Mouse (Mus musculus): ENCODE data around the gene Got1. TPM values are rescaled to one million over a fixed set of nuclear protein-coding genes. Genes with fewer than 3 reads are reported as not detected.

Got1 gene
- polyA plus RNA-seq, 1 experiment: 21.7 TPM

DNA sequence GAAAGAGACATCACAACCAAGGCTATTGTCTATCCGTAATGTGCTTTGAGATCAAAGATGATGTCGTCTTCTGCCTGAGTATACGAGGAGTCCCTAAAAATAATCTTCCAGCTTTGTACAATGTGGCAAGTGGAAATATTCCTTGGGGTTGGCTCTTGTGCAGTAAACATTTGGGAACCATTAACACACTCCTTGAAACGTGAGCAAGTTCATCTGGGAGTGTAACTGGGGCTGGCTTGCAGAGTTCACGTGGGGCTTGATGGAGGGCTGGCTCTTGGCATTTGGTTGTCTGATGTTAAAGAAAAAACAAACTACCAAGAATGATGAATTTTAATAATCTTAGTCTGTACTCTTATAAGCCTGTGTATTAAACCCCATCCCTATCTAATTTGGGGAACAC, 45.0 kb downstream of the Got1 start:
- H3K4me1 ChIP-seq (ENCODE audit: control insufficient read depth, insufficient read depth, insufficient read length, low read length): no peaks in the 10 kb centered on the region
- H3K4me3 ChIP-seq (ENCODE audit: insufficient read depth, low read depth, low read length): no peak overlapping the region
- no peak overlapping the region for H3K27ac ChIP-seq (replicated peaks; ENCODE audit: low read depth, low read length)

DNA sequence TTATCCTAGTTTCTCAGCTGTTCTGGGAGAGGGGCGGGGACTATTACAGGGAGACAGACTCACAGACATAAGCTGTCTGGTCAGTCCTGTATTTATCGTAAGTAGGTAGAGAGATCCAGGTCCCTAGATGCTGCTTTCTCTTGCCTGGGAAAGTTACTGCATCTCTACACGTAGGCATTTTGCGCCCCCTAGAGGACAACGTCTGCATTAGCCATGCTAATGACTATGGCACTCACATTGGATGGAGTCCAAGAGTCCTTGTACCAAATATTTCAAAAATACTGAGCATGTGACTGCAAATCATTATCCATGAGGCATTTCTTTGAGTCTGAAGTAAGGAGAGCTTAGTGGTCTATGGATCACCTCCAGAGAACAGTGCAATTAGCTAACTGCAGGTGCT, 45.5 kb downstream of the Got1 start:
- Histone ChIP-seq H3K4me3 (ENCODE audit: insufficient read depth, low read depth, low read length) (no peak overlapping the region), H3K4me1 (ENCODE audit: control insufficient read depth, insufficient read depth, insufficient read length, low read length) (no peaks in the 10 kb centered on the region), H3K27ac (replicated peaks; ENCODE audit: low read depth, low read length) (no peak overlapping the region)

DNA sequence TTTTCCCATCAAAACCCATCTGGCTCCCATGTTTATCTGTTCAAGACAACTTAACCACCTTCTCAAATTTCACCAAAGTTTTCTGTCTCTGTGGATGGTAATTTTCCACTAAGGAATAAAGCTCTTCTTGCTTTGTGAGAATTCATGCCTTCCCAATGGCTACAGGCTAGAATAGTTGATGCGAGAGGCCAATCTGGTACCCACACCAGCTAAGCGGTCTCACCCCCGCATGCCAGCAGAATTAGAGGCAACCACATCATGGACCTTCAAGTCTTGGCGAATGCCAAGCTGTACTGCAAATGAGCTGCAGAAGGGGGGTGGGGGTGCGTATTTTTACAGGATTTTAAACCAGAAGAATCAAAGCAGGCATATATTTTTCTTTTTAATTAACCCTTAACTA, 47.0 kb downstream of the Got1 start:
- H3K4me1 ChIP-seq (ENCODE audit: control insufficient read depth, insufficient read depth, insufficient read length, low read length): no peaks in the 10 kb centered on the region
- no peak overlapping the region for H3K4me3 ChIP-seq (ENCODE audit: insufficient read depth, low read depth, low read length)

DNA sequence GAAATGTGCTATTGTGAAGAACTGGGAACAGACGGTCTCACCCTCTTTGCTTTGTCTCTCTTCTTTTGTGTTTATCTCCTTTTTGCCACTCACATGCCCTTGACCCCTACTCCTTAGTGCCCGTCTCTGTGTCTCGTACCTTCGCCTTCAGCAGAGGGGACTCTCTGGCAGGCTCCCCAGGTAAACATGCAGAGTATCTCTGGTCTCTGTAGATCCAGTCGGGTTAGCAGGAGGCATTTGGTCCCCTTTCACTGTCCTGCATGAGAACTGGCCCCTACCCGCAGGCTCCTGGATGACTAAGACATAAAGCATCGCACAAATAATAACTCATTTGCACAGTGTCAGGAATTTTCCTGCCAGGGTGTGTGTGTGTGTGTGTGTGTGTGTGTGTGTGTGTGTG, 48.3 kb downstream of the Got1 start:
- no peak overlapping the region for H3K27ac ChIP-seq (replicated peaks; ENCODE audit: low read depth, low read length)
- no peak overlapping the region for H3K4me3 ChIP-seq (ENCODE audit: insufficient read depth, low read depth, low read length)
- no peaks in the 10 kb centered on the region for H3K4me1 ChIP-seq (ENCODE audit: control insufficient read depth, insufficient read depth, insufficient read length, low read length)

More for the DNA sequence above, 47.0 kb downstream of the Got1 start:
- no peak overlapping the region for H3K27ac ChIP-seq (replicated peaks; ENCODE audit: low read depth, low read length)

DNA sequence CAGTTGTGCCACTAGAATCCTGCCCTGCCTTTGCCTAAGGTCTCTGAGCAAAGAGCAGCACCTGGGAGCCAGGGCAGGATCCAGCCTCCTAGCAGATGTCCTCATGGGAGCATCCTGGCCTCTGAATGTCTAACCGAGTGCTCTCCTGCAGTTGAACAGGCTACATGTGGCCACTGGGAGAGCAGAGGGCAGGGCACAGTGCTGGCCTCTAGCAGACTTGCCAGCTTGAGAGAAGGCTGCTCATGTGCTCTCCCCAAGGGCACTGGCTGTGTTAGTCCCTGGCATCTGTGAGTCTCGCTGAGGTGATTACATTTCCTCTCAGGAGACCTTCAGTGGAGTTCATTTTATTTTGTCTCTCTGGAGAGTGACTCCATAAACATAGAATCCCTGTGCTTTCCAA, 48.8 kb downstream of the Got1 start:
- no peaks in the 10 kb centered on the region for H3K4me1 ChIP-seq (ENCODE audit: control insufficient read depth, insufficient read depth, insufficient read length, low read length)
- H3K27ac ChIP-seq (replicated peaks; ENCODE audit: low read depth, low read length): no peak overlapping the region
- H3K4me3 ChIP-seq (ENCODE audit: insufficient read depth, low read depth, low read length): no peak overlapping the region

DNA sequence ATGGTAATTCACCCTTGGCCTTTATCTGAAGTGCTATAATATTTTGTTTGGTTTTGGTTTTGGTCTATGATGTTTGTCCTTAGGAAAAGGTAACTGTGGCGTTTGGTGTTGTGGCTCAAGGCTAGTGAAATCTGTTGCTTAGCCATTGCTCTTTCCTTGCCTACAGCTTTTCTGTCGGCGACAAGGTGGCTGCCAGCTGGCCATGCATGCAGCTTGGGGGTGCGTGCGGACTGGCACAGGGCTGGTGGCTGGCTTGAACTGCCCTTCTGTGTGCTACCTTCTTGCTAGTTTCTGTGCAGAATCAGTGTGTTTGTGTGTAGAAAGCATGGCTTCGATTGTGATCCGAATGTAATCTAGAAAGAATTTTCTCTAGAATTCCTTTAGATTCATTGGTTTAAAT, 51.6 kb downstream of the Got1 start:
- no peak overlapping the region for H3K27ac ChIP-seq (replicated peaks; ENCODE audit: low read depth, low read length)

DNA sequence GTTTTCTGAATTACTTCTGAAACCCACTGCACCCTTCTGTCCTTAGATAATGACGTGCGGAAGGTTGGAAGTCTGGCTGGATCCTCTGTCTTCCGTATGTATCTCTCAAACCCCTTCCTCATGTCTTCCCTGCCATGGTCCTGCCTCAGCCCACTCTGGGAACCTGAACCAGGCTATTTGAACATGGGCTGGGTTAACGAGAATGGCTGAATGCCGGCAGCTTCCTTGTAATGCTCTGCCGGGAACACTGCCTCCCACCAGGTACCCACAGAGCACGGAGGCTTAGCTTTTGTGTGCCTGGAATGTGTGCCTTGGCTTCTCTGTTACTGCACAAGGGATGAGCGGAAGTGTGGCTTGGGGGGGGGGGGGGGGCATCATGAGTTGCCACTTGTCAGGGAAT, 52.1 kb downstream of the Got1 start:
- no peak overlapping the region for H3K27ac ChIP-seq (replicated peaks; ENCODE audit: low read depth, low read length)
- H3K4me1 ChIP-seq (ENCODE audit: control insufficient read depth, insufficient read depth, insufficient read length, low read length): no peaks in the 10 kb centered on the region
- H3K4me3 ChIP-seq (ENCODE audit: insufficient read depth, low read depth, low read length): no peak overlapping the region

More for the DNA sequence above, 51.6 kb downstream of the Got1 start:
- Histone ChIP-seq H3K4me3 (ENCODE audit: insufficient read depth, low read depth, low read length) (no peak overlapping the region), H3K4me1 (ENCODE audit: control insufficient read depth, insufficient read depth, insufficient read length, low read length) (no peaks in the 10 kb centered on the region)

DNA sequence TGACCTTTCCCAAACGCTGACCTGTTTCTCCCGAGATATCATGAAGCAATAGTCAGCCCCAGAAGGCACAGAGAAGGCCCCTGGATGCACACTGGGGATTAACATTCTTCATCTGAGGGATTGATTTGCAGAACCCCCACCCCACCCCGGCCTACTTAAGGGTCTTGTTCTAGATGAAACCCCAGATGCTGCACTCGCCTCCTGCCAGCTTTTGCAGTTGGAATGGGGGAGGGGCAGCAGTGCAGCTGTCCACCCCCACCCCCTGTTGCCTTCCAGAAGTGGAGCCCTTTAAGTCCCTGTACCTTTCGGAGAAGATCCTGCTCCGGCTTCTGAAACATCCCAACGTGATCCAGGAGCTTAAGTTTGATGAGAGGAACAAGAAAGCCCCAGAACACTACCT, 55.1 kb downstream of the Got1 start:
- H3K4me3 ChIP-seq (ENCODE audit: insufficient read depth, low read depth, low read length): no peak overlapping the region
- H3K4me1 ChIP-seq (ENCODE audit: control insufficient read depth, insufficient read depth, insufficient read length, low read length): no peaks in the 10 kb centered on the region
- no peak overlapping the region for H3K27ac ChIP-seq (replicated peaks; ENCODE audit: low read depth, low read length)

DNA sequence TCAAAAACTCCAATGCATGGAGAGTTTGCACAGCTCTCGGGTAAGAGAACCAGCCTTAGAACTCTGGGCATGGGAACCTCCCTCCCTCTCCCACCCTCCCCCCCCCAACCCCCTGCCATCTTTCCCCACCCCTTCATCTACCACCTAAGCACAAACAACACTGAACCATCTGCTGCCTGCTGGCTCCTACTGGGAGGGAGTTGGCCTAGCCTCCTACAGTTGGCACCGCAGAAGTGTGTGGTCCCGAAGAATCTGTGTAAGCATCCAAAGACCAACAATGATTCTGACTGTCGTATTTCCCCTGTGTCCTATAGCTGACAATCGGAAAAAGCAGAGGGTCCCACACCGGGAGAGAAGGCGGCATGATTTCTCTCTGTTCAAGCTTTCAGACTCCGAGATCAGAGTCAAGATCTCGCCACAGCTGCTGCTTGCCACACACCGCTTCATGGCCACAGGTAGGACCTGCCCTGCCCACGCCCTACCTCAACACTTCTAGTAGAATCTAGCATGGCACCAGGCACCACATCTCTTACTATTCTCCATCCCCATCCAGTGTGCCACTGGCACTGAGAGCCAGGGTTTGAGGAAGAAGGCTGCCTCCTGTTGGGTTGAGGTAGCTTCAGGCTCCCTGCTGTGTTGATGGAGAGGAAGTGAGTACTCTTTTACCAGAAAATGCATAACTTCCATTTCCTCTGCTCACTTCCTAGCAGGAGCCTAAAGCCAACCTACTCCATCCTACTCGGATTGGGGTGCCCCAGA, 56.3 kb downstream of the Got1 start:
- Histone ChIP-seq H3K4me1 (ENCODE audit: control insufficient read depth, insufficient read depth, insufficient read length, low read length) (no peaks in the 10 kb centered on the region), H3K4me3 (ENCODE audit: insufficient read depth, low read depth, low read length) (no peak overlapping the region), H3K27ac (replicated peaks; ENCODE audit: low read depth, low read length) (no peak overlapping the region)

DNA sequence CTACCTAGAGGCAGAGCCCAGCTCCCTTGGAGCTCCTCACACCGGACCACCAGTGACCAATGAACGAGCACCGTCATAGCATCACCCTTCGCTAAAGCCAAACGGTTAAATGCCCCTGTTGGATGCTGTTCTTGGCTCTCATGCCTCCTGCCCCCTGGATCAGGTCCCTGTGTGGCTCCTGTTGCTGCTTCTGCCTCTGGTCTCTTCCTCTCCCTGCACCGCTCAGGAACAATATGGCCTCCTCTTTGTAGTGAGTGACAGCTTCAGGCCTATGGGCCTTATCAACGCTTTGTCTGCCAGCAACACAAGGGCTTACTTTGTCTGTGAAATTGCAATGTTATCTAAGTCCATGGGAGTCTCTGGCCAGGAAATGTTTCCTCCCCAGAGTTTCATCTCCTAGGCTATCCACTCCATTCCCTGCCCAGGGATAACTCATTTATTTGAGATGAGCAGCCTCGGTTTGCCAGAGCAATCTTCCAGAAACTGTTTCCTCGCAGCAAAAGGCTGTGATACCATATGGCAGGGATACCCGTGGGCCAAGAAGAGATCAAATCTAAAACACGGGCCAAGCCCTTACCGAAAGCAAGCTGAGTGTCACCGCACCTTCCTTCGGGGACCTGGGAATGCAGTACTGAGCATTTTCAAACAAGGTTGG, 58.7 kb downstream of the Got1 start:
- no peak overlapping the region for H3K4me3 ChIP-seq (ENCODE audit: insufficient read depth, low read depth, low read length)
- no peak overlapping the region for H3K27ac ChIP-seq (replicated peaks; ENCODE audit: low read depth, low read length)
- no peaks in the 10 kb centered on the region for H3K4me1 ChIP-seq (ENCODE audit: control insufficient read depth, insufficient read depth, insufficient read length, low read length)

DNA sequence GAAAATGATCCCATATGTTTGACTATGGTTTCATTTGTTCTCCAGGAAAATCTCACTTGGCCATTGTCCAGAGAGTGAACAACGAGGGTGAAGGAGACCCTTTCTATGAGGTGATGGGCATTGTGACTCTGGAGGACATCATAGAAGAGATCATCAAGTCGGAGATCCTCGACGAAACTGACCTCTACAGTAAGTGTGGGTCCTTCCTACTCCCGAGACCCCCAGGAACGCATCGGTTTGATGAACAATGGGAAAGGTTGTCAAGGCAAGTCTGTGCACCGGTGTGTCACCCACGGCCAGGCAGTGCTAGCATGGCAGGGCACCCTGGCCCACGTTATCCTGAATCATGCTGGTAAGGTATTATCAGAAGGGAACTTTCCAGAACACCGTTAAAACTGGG, 59.3 kb downstream of the Got1 start:
- H3K27ac ChIP-seq (replicated peaks; ENCODE audit: low read depth, low read length): no peak overlapping the region

DNA sequence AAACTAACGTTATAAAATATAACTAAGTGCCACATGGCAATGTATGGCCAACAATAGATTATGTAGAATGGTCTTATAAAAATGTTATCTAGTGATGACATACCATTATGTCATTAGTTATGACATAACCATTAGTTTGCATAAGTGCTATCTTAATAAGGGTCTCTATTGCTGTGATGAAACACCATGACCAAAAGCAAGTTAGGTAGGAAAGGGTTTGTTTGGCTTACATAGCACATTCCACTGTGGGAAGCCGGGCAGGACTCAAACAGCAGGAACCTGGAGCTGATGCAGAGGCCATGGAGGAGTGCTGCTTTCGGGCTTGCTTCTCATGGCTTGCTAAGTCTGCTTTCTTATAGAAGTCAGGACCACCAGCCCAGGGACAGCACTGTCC, 60.1 kb downstream of the Got1 start:
- H3K4me3 ChIP-seq (ENCODE audit: insufficient read depth, low read depth, low read length): no peak overlapping the region
- no peaks in the 10 kb centered on the region for H3K4me1 ChIP-seq (ENCODE audit: control insufficient read depth, insufficient read depth, insufficient read length, low read length)
- H3K27ac ChIP-seq (replicated peaks; ENCODE audit: low read depth, low read length): no peak overlapping the region

More for the DNA sequence above, 59.3 kb downstream of the Got1 start:
- no peaks in the 10 kb centered on the region for H3K4me1 ChIP-seq (ENCODE audit: control insufficient read depth, insufficient read depth, insufficient read length, low read length)
- H3K4me3 ChIP-seq (ENCODE audit: insufficient read depth, low read depth, low read length): no peak overlapping the region

DNA sequence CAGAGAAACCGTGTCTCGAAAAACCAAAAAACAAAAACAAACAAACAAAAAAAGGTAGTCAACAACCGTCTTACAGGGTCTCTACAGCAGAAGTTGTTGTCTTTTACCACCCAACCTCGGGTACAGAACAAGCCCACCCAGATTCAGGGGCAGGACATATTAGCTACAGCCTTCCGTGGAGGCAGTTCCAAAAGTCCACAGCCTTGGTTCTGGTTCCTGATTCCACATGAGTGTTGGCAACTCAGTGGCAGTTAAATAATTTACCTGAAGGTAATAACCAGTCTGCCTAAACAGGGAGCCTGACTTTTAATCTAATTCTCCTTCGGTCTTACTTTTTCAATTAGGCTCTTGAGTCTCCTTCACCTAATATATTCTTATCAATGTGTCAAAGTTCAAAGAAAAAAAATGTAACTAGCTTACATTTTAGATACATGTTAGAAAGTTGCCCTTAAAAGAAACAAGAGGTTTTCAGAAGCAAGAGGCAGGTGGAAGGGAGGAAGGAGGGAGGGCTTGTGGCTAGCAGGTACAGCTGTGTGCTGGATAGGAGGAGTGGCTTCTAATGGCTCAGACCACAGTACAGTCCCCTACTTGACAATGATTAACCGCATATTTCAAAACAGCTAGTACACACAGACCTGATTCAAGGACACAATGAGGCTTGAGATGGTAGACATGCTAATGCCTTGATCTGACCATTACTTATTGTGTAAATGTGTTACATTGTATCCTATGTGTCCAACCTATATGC, 60.7 kb downstream of the Got1 start:
- H3K4me1 ChIP-seq (ENCODE audit: control insufficient read depth, insufficient read depth, insufficient read length, low read length): no peaks in the 10 kb centered on the region
- H3K4me3 ChIP-seq (ENCODE audit: insufficient read depth, low read depth, low read length): no peak overlapping the region
- H3K27ac ChIP-seq (replicated peaks; ENCODE audit: low read depth, low read length): no peak overlapping the region

DNA sequence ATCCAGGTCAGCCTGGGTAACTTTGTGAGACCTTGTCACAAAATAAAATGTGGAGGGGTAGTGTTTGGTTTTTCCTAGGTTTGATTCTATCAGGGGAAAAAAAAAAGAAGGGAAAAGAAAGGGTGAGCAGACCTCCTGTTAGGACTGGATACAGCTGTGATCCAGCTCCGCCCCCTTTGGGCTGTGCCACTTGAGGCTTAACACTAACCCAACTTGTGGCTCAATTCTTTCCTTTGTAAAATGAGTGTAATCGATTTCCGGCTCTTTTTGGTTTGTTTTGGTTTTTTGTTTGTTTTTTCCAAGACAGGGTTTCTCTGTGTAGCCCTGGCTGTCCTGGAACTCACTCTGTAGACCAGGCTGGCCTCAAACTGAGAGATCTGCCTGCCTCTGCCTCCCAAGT, 62.3 kb downstream of the Got1 start:
- no peaks in the 10 kb centered on the region for H3K4me1 ChIP-seq (ENCODE audit: control insufficient read depth, insufficient read depth, insufficient read length, low read length)
- no peak overlapping the region for H3K27ac ChIP-seq (replicated peaks; ENCODE audit: low read depth, low read length)
- no peak overlapping the region for H3K4me3 ChIP-seq (ENCODE audit: insufficient read depth, low read depth, low read length)

DNA sequence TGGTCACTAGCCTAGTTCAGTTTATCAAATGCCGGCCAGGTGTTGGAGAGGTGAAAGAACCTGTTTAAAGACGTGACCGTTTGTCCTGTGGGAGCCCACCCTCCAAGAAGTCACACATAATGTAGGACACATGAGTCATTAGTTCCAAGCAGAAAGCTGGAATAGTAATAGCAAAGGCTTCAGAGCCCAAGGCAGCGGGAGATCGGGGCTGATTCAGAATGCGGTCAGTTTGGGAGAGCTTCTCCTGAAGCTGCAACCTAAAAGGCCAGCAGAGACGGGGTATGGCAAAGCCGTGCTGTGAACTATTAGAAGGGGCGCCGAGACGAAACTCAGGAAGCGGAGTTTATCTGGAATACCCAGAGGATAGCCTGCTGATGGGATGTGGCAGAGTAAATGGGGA, 63.9 kb downstream of the Got1 start:
- Histone ChIP-seq H3K4me1 (ENCODE audit: control insufficient read depth, insufficient read depth, insufficient read length, low read length) (no peaks in the 10 kb centered on the region), H3K4me3 (ENCODE audit: insufficient read depth, low read depth, low read length) (no peak overlapping the region), H3K27ac (replicated peaks; ENCODE audit: low read depth, low read length) (no peak overlapping the region)
